Mouse (Mus musculus) layer of hippocampus, adult 9-10 months (tissue): ENCODE data around the gene Azin2.

ENCODE experiments used
- DNase-seq: peaks from one replicate; pipeline ENCODE4 v3.0.0; 2022; ENCODE audit warnings: low spot score

Gene Azin2

GRCm38 (mm10) chr4:128935595-128935994 lies 26.6 kb downstream of the Azin2 start:
- DNase-seq: no peak

DNA sequence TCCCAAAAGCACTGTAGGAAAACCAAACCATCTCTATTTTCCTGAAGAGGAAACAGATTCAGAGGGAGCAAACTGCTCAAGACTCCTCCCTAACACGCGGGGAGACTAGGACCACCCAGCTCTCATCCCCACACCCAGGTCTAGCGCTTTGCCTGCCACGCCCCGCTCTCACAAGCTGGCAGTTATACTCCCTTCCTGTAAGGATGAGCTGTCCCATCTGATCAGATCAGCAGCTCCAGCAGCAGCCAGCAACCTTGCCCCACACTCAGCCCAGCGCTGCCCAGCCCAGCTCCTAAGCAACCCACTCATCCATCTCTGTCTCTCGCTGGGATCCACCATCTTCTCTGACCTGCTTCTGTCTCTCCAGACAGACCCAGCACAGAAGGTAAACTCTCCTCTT lies 29.5 kb downstream of the Azin2 start:
- DNase-seq: no peak

- DNase-seq: peak; percentile 71
These were observed 37.2 kb downstream of the Azin2 start for GRCm38 (mm10) chr4:128924841-128925606.

GRCm38 (mm10) chr4:128923603-128924002 lies 38.6 kb downstream of the Azin2 start:
- no peak for DNase-seq

DNA sequence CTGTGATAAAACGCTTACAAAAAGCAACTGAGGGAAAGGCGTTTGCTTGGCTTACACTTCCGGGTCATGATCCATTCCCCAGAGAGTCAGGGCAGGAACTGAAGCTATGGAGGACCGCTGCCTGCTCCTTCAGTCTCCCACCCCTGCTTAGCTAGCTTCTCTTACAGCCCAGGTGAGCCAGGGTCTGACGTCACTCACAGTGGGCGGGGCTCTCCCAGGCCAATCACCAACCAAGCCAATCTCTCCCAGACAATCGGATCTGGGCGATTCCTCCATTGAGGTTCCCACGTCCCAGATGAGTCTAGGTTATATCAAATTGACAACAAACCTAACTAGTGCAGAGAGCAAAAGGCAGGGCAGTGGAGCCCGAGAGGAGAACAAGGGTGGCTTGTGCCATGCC lies 43.1 kb downstream of the Azin2 start:
- DNase-seq: no peak

DNA sequence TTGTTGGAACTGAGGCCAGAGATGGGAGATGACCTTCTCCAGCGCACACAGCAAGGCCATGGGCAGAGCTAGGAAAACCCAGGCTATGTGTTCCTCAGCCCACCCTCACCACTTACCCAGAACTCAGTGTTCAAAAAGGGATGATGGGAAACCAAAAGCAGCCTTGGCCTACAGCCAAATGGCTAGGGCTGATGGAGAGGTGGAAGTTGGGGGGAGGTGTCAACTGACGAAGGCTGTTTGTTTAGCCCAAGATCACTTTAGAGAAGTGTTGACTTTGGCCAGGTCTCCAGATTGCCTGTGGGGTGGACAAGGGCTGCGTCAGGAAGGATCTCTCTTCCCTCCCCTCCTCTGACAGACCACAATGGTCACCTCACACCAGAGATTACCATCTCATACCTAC lies 44.1 kb downstream of the Azin2 start:
- no peak for DNase-seq

GRCm38 (mm10) chr4:128917756-128918155 lies 44.5 kb downstream of the Azin2 start:
- no peak for DNase-seq

DNA sequence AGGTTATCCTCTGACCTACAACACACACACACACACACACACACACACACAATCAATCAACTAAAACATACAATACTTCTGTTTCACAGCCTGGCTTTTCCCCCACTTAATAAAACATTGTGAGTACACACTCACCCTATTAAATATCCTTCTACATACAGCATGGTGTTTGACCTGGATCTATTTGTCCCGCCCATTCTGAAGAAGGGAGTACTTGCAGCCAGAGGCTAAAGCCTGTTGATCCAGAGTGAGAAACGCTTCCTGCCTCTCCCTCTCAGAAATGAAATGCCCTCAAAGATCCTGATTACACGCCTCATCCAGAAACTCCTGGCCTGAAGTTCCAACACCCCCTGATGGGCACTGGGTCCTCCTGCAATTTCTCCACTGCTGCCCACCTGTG lies 45.1 kb downstream of the Azin2 start:
- DNase-seq: no peak

DNA sequence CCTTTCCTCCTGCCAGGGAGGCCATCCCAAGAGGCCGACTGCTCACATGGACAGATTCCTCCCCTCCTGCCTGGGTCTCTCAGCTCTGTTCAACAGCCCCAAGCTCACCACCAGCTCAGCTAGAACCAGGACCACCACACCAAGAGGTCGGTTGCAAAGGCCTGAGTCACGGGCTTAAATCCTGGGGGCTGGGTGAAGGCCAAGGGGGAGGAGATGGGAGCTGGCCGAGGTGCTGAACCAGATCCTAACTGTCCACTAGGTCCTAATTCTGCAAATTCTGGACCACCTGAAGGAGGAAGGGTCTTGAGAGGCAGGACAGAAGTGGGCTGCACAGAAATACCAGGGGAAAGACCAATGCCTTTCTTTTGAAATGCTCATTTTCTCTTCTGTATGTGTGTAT lies 48.4 kb downstream of the Azin2 start:
- DNase-seq: no peak

GRCm38 (mm10) chr4:128912085-128912484 lies 50.2 kb downstream of the Azin2 start:
- DNase-seq: no peak

GRCm38 (mm10) chr4:128910276-128911063 lies 51.8 kb downstream of the Azin2 start:
- no peak for DNase-seq

DNA sequence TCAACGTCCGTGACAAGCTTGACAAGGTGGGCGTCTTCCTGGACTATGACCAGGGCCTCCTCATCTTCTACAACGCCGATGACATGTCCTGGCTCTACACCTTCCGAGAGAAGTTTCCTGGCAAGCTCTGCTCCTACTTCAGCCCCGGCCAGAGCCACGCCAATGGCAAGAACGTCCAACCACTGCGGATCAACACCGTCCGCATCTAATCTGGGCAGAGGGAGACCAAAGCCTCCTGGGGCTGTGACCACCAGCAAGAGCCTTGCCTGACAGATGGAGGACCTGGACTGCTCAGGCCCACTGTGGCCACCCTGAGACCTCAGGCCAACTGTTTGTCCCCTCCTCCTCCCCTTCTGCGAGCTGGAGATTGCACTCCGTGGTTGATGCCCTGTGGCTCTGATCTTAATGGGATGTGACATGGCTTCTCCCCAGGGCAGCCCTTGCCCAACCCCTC lies 52.8 kb downstream of the Azin2 start:
- DNase-seq: no peak

GRCm38 (mm10) chr4:128908586-128909377 lies 53.5 kb downstream of the Azin2 start:
- no peak for DNase-seq

GRCm38 (mm10) chr4:128907238-128907968 lies 54.8 kb downstream of the Azin2 start:
- no peak for DNase-seq

DNA sequence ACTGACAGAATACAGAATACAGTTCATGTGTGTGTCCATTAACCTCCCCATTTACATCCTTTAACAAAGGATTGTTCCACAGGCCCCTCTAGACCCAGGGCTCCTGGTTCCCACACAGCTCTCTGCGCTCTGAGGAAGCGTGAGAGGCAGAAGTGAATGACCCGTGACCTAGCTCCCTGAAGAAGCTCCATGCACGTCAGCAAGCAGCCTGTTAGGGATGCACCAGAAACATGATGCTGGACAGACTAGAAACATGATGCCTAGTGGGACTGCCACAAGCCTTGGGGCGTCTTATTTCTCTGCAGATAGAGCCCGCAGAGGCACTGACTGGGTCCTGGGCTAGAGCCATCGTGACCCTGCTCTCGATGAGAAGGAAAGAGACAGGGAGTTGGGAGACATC lies 55.5 kb downstream of the Azin2 start:
- no peak for DNase-seq

DNA sequence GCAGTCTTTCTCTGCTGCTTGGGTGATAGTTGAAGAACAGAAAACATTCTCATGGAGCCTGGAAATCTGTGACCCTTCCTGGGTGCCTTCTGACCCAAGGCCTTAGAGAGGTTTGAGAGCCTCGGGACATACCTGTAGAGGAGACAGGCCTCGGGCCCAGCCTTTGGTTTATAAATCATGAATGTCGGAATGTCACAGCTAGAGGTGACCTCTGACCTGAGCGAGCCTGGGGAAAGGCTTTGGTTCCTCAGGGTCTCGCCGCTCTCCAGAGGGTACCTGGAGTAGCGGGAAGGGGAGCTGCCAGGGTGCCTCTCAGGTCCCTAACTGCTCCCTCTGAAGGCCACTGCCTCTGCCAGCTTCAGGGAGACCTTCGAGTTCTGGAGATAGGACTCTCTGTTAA lies 57.0 kb downstream of the Azin2 start:
- DNase-seq: no peak

DNA sequence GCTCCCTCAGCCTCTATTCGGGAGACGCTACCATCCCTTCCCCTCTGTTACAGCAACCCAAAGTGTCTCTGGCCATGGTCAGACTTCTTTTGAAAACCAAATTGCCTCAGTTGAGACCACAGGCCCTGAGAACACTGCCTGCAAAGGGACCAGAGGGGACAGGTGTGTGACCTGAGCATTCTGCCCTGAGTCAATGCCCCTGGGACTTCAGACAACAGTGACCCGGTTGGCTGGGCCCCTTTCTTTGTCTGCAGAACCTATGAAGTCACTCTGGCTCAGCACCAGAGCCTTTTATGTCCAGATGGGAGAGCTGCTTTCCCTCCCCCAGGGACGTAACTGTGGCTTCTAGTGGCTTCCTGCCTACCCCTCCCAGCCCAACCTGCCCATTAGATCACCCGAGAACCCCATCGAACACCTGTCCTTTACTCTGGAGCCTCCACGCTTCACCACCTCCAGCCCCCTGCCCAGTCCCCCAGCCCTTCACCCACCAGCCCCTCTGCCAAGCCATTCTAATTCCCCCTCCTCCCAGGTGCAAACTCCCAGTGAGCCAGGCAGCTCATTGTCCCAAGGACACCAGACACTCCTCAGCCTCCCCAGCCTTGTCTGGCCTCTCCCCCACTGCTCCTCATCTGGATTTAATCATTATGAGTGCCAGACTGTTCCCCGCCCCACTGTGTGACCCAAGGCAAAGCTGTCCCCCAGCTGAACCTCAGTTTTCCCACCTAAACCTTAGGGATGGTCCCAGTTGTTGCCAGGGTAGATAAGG lies 58.0 kb downstream of the Azin2 start:
- no peak for DNase-seq

GRCm38 (mm10) chr4:128902390-128902789 lies 59.9 kb downstream of the Azin2 start:
- no peak for DNase-seq

GRCm38 (mm10) chr4:128900484-128900883 lies 61.8 kb downstream of the Azin2 start:
- DNase-seq: no peak

GRCm38 (mm10) chr4:128899332-128899731 lies 62.9 kb downstream of the Azin2 start:
- no peak for DNase-seq

- DNase-seq: no peak
These were observed 64.3 kb downstream of the Azin2 start for GRCm38 (mm10) chr4:128897911-128898421.
